ENCODE assay signal across 12 mouse cellular contexts in genomic region chr14:122357316-122357715, GRCm38 (mm10).
"Had no signal": no experiment of that assay in that cellular context is flagged by ENCODE, and none has a peak within 500 bp of the region (broad histone marks: within the 10 kb centered on the region; RNA-seq: fewer than 3 reads in every experiment).

No protein-coding gene starts in this region.

- DNase-seq: left cerebral cortex, postnatal 4 days; liver; liver, embryonic 13.5 days; liver, postnatal 0 days; lung, adult 18-20 months; lung, adult 2 months; lung, embryonic 14.5 days; lung, postnatal 10 days; lung, postnatal 14 days; lung, postnatal 36 days; lung, postnatal 4 days; midbrain, embryonic 14.5 days had no signal
